Mouse (Mus musculus): Measurements from ENCODE around the gene Gdap1l1. TPM values are rescaled to one million over a fixed set of nuclear protein-coding genes. Genes with fewer than 3 reads are reported as not detected.
A peak's percentile ranks its signal among the peaks of the same experiment; 100 is the strongest.

The Gdap1l1 gene
- polyA plus RNA-seq, 1 experiment: 0.31 TPM

DNA sequence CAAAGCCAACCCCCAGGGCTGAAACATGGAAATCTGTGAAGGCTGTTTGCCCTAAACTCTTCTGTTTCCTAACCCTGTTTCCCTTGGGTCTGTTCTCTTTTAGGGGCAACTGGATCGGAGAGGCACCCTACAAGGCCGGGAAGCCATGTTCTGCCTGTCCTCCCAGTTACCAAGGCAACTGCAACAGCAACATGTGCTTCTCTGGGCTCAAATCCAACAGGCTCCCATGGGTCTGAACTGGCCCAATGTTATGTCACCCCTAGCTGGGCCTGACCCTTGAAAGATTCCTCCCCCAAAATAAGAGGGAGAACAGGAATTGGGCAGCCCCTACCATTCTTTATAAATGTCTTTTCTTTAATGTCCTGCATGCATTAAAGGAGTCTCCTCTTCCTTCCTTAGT, 63.9 kb downstream of the Gdap1l1 start:
- H3K4me1 ChIP-seq (ENCODE audit: control insufficient read depth, insufficient read depth, low read length): no peaks in the 10 kb centered on the region
- DNase-seq: peak; percentile 47
- TF ChIP-seq CTCF (conservative IDR thresholded peaks at IDR 0.05; ENCODE audit: insufficient read depth, insufficient read length, low read depth, low read length) (no peak), POLR2A (IDR thresholded peaks at IDR 0.05; ENCODE audit: low read depth, low read length) (no peak)
- no peaks in the 10 kb centered on the region for H3K27me3 ChIP-seq (replicated peaks; ENCODE audit: control insufficient read depth, insufficient read depth, low read length)
- H3K36me3 ChIP-seq (ENCODE audit: control insufficient read depth, insufficient read depth, low read length): no peaks in the 10 kb centered on the region
- H3K27ac ChIP-seq (ENCODE audit: insufficient read depth, low read depth, low read length): no peak overlapping the region
- no peak overlapping the region for H3K4me3 ChIP-seq (ENCODE audit: insufficient read depth, low read depth, low read length)
- WGBS: 56% methylated on average over 2 of the region's 2 CpGs

DNA sequence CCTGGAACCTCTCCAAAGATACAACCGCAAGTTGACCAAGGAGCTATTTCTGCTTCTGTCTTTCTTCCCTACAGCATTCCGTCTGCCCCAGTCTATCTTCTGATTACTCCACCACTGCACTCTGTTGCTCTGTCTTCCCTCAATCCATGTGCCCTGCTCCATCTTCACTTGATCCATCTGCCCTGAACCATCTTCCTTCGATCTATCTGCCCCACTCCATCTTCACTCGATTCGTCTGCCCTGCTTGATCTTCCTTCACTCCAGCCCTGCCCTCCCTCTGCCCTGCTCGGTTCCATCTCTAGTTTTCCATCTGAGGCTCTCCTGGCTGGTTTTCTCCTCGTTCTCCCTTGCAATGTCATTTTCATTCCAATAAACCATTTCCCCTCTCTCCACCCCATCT, 64.9 kb downstream of the Gdap1l1 start:
- WGBS: 51% methylated on average over 7 of the region's 7 CpGs
- no peak for TF ChIP-seq CTCF (conservative IDR thresholded peaks at IDR 0.05; ENCODE audit: insufficient read depth, insufficient read length, low read depth, low read length)
- no peak for TF ChIP-seq POLR2A (IDR thresholded peaks at IDR 0.05; ENCODE audit: low read depth, low read length)
- H3K27me3 ChIP-seq (replicated peaks; ENCODE audit: control insufficient read depth, insufficient read depth, low read length): no peaks in the 10 kb centered on the region
- no peak overlapping the region for H3K4me3 ChIP-seq (ENCODE audit: insufficient read depth, low read depth, low read length)
- no peak overlapping the region for H3K27ac ChIP-seq (ENCODE audit: insufficient read depth, low read depth, low read length)
- no peaks in the 10 kb centered on the region for H3K36me3 ChIP-seq (ENCODE audit: control insufficient read depth, insufficient read depth, low read length)
- no peak for DNase-seq
- H3K4me1 ChIP-seq (ENCODE audit: control insufficient read depth, insufficient read depth, low read length): no peaks in the 10 kb centered on the region

Other genes starting within 250 kb of the Gdap1l1 start
- 0.46 and 1.4 TPM in 2 replicates for gene Tox2, start 235.4 kb upstream of the Gdap1l1 start, polyA plus RNA-seq (2012; rRNA removed)
- gene Jph2, start 40.5 kb upstream of the Gdap1l1 start, polyA plus RNA-seq (2012; rRNA removed): 3.1 and 3.8 TPM in 2 replicates
- gene Oser1, start 13.8 kb upstream of the Gdap1l1 start, polyA plus RNA-seq (2012; rRNA removed): 11.5 and 13.9 TPM in 2 replicates
- gene Fitm2, start 34.2 kb downstream of the Gdap1l1 start, polyA plus RNA-seq (2012; rRNA removed): 19.9 and 21.9 TPM in 2 replicates
- gene R3hdml, start 53.8 kb downstream of the Gdap1l1 start, polyA plus RNA-seq (2012; rRNA removed): 3.6 and 4.6 TPM in 2 replicates
- 354 and 376 TPM in 2 replicates for gene Hnf4a, start 68.3 kb downstream of the Gdap1l1 start, polyA plus RNA-seq (2012; rRNA removed)
- gene Ttpal, start 163.8 kb downstream of the Gdap1l1 start, polyA plus RNA-seq (2012; rRNA removed): 11.3 and 12.0 TPM in 2 replicates
- gene Serinc3, start 206.7 kb downstream of the Gdap1l1 start, polyA plus RNA-seq (2012; rRNA removed): 340 and 357 TPM in 2 replicates
- 100 and 107 TPM in 2 replicates for gene Pkig, start 219.9 kb downstream of the Gdap1l1 start, polyA plus RNA-seq (2012; rRNA removed)